Mouse (Mus musculus) heart, embryonic 16.5 days (tissue): ENCODE measurements around the gene Ablim1. TPM values are rescaled to one million over a fixed set of nuclear protein-coding genes. Genes with fewer than 3 reads are reported as not detected.

Experiments used
- ATAC-seq: fragments of 200-750 bp; cut with Nextera tagmentation; replicated peaks from 2 replicates; pipeline ENCODE4 v1.8.0; 2017; ENCODE audit warnings: moderate number of reproducible peaks; ENCODE audit not compliant: insufficient read depth, low FRiP score; ENCODE audit errors: extremely low read depth
- H3K27ac ChIP-seq: fragments of 300-500 bp; sonication (generic); 2 replicates; pipeline ENCODE4 v1.5.1; 2014; ENCODE audit warnings: mild to moderate bottlenecking, low read length, control low read depth, moderate library complexity
- H3K27me3 ChIP-seq: fragments of 300-500 bp; sonication (generic); 2 replicates; pipeline ENCODE4 v1.6.1; 2014; ENCODE audit warnings: low read length, mixed read lengths; ENCODE audit not compliant: control insufficient read depth, insufficient read depth
- H3K36me3 ChIP-seq: fragments of 300-500 bp; sonication (generic); 2 replicates; pipeline ENCODE4 v1.6.1; 2014; ENCODE audit not compliant: control insufficient read depth, insufficient read depth
- H3K4me1 ChIP-seq: fragments of 300-500 bp; sonication (generic); 2 replicates; pipeline ENCODE4 v1.6.1; 2014; ENCODE audit warnings: low read length, mixed read lengths; ENCODE audit not compliant: control insufficient read depth, insufficient read depth
- H3K4me2 ChIP-seq: fragments of 300-500 bp; sonication (generic); 2 replicates; pipeline ENCODE4 v1.6.1; 2014; ENCODE audit warnings: low read depth, mild to moderate bottlenecking, control low read depth, low read length
- H3K4me3 ChIP-seq: fragments of 300-500 bp; sonication (generic); 2 replicates; pipeline ENCODE4 v1.5.1; 2014; ENCODE audit warnings: mild to moderate bottlenecking, control low read depth, low read length
- H3K9ac ChIP-seq: fragments of 300-500 bp; sonication (generic); 2 replicates; pipeline ENCODE4 v1.6.1; 2014; ENCODE audit warnings: low read length, control low read depth
- H3K9me3 ChIP-seq: fragments of 300-500 bp; sonication (generic); replicated peaks from 2 replicates; pipeline ENCODE4 v1.6.1; 2016; ENCODE audit warnings: low read length; ENCODE audit not compliant: control insufficient read depth
- WGBS: fragments of 180-500 bp; shearing (Covaris S2); extraction: QIAGEN DNeasy Blood & Tissue Kit; methylation state at CpG from one replicate; pipeline ENCODE4 v1.1.7; 2014; 5-methylcytosine and 5-hydroxymethylcytosine counted together
- polyA plus RNA-seq: library from polyadenylated mRNA; unstranded; fragments of >200 nt; fragmentation: Nextera tagmentation; extraction: Ambion mirVana; gene quantifications from 2 replicates; pipeline ENCODE4 v1.2.1, GENCODE M21; 2015

The Ablim1 gene
- polyA plus RNA-seq, 1 experiment from 2014 or later: 72.6 TPM

- no peaks in the 10 kb centered on the region for H3K9me3 ChIP-seq
- peaks cover 5% of the 10 kb centered on the region for H3K36me3 ChIP-seq
- no peak for ATAC-seq
- no peak overlapping the region for H3K4me3 ChIP-seq
- WGBS: 85% methylated on average over 7 of the region's 7 CpGs
- H3K27ac ChIP-seq: no peak overlapping the region
- no peaks in the 10 kb centered on the region for H3K27me3 ChIP-seq
- no peaks in the 10 kb centered on the region for H3K4me1 ChIP-seq
- no peak overlapping the region for H3K9ac ChIP-seq
- H3K4me2 ChIP-seq: no peak overlapping the region
Measured at GRCm38 (mm10) chr19:57052016-57052415, 262.7 kb downstream of the Ablim1 start.

- Histone ChIP-seq H3K27me3 (no peaks in the 10 kb centered on the region), H3K27ac (no peak overlapping the region), H3K9me3 (no peaks in the 10 kb centered on the region), H3K4me1 (no peaks in the 10 kb centered on the region), H3K36me3 (peaks cover 14% of the 10 kb centered on the region), H3K4me3 (no peak overlapping the region), H3K9ac (no peak overlapping the region), H3K4me2 (no peak overlapping the region)
- WGBS: 83% methylated on average over 16 of the region's 16 CpGs
- ATAC-seq: no peak
Measured at GRCm38 (mm10) chr19:57049592-57050090, 265.1 kb downstream of the Ablim1 start.

GRCm38 (mm10) chr19:57047671-57048320 lies 266.9 kb downstream of the Ablim1 start:
- WGBS: 81% methylated on average over 9 of the region's 9 CpGs
- no peak overlapping the region for H3K27ac ChIP-seq
- no peaks in the 10 kb centered on the region for H3K27me3 ChIP-seq
- no peaks in the 10 kb centered on the region for H3K9me3 ChIP-seq
- no peak overlapping the region for H3K4me2 ChIP-seq
- H3K4me1 ChIP-seq: no peaks in the 10 kb centered on the region
- peaks cover 25% of the 10 kb centered on the region for H3K36me3 ChIP-seq
- no peak overlapping the region for H3K9ac ChIP-seq
- H3K4me3 ChIP-seq: no peak overlapping the region
- ATAC-seq: no peak

- 77% methylated on average over 6 of the region's 6 CpGs for whole genome bisulfite sequencing
- ATAC-seq: no peak
- H3K9ac ChIP-seq: no peak overlapping the region
- peaks cover 48% of the 10 kb centered on the region for H3K36me3 ChIP-seq
- no peaks in the 10 kb centered on the region for H3K27me3 ChIP-seq
- H3K4me3 ChIP-seq: no peak overlapping the region
- H3K4me1 ChIP-seq: no peaks in the 10 kb centered on the region
- H3K27ac ChIP-seq: no peak overlapping the region
- H3K9me3 ChIP-seq: no peaks in the 10 kb centered on the region
- no peak overlapping the region for H3K4me2 ChIP-seq
Measured at GRCm38 (mm10) chr19:57039258-57039657, 275.5 kb downstream of the Ablim1 start.

DNA sequence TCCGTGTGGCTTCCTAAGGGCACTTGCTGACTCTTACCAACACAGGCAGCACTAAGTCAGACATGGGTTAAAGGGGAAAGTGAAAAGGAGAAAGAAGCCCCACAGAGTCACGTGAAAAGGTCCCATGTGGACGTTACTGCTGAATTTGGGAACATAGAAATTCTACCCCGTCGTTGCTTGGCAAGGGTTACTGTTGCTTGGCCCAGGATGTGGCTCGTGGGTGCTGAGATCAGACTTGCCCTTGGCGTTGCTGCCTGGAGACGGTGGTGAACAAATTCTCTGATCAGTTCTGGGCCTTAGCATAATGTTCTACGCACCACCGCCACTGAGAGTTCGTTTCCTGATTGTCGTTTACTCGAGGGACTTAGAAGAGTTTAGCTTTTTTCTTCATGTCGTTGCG lies 277.9 kb downstream of the Ablim1 start:
- H3K27me3 ChIP-seq: no peaks in the 10 kb centered on the region
- no peak overlapping the region for H3K9ac ChIP-seq
- H3K4me2 ChIP-seq: no peak overlapping the region
- no peaks in the 10 kb centered on the region for H3K9me3 ChIP-seq
- no peaks in the 10 kb centered on the region for H3K4me1 ChIP-seq
- no peak overlapping the region for H3K4me3 ChIP-seq
- no peak for ATAC-seq
- H3K36me3 ChIP-seq: peaks cover 33% of the 10 kb centered on the region
- no peak overlapping the region for H3K27ac ChIP-seq
- WGBS: 84% methylated on average over 15 of the region's 15 CpGs

- 60% methylated on average over 4 of the region's 4 CpGs for WGBS
- Histone ChIP-seq H3K36me3 (peaks cover 4% of the 10 kb centered on the region; the same call in 1 of the 2 replicates), H3K9ac (no peak overlapping the region), H3K27ac (no peak overlapping the region), H3K4me3 (no peak overlapping the region), H3K9me3 (peaks cover 4% of the 10 kb centered on the region), H3K4me1 (0 out of 2 replicates have a peak, but pooled peaks cover 3% of the 10 kb centered on the region), H3K4me2 (no peak overlapping the region), H3K27me3 (no peaks in the 10 kb centered on the region)
- no peak for ATAC-seq
Measured at GRCm38 (mm10) chr19:57031582-57031981, 283.1 kb downstream of the Ablim1 start.

DNA sequence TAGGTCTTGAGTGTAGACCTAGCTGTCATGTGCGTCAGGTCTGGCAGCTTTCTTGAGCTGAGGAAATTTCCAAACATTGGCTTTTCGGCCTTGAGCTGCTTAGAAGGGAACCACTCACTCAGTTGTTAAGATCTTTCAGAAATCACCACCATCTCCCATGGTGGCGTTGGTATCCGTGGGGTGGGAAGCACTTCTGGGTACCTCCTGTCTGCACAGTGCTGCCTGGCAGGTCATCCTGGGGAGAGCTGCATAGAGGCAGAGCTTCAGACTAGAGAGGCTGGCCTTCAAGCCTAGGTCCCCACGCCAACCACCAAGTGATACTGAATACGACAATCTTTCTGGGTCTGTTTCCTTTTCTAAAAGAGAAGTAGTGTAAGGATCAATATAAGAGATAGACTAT lies 285.3 kb downstream of the Ablim1 start:
- no peaks in the 10 kb centered on the region for H3K27me3 ChIP-seq
- WGBS: 88% methylated on average over 6 of the region's 6 CpGs

DNA sequence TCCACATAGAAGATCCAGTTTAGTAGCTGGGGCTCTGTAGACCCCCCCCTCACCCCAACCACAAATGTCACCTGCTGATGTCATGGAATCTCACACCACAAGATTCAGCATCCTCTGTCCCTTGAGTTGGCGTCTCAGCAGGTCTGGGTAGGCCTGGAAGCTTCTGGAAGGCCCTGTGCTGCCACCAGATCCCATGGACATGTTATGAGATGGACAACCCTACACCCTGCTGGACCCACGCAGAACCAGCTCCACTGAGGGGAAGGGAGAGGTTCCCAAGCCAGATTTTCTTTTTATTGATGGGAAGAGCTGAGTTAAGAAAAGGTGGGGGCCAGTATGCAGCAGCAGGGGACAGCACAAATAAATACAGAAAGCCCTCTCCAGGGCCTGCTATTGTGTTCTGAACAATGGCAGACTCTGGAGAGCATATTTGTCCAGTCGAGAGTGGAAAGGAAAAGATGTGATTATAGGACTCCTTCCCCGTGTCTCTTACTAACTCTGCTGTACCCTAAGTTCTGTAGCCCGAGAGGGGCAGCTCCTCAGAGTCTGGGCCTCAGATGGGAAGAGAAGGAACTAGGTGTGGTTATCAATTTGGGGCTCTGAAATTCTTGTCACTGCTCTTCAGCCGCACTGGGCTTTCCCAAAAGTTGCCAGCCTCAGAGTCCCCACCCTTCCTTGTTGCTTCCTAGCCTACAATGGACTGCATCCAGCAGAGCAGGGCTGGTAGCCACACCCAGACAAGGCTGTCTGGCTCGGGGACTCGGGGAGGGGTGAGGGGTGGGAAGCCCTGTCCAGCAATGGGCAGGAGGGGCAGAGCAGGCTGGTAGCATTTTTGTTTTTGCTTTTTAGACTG lies 286.2 kb downstream of the Ablim1 start:
- 0 out of 2 replicates have a peak, but pooled peaks cover 3% of the 10 kb centered on the region for H3K4me1 ChIP-seq
- H3K9me3 ChIP-seq: peaks cover 6% of the 10 kb centered on the region
- H3K9ac ChIP-seq: no peak overlapping the region
- H3K27ac ChIP-seq: no peak overlapping the region
- H3K27me3 ChIP-seq: no peaks in the 10 kb centered on the region
- no peak overlapping the region for H3K4me3 ChIP-seq
- H3K36me3 ChIP-seq: no peaks in the 10 kb centered on the region
- ATAC-seq: peak; percentile 66
- WGBS: 50% methylated on average over 8 of the region's 8 CpGs
- no peak overlapping the region for H3K4me2 ChIP-seq

More for the DNA sequence above, 285.3 kb downstream of the Ablim1 start:
- H3K4me1 ChIP-seq: 0 out of 2 replicates have a peak, but pooled peaks cover 3% of the 10 kb centered on the region
- H3K9me3 ChIP-seq: peaks cover 6% of the 10 kb centered on the region
- ATAC-seq: no peak
- no peak overlapping the region for H3K4me3 ChIP-seq
- no peak overlapping the region for H3K9ac ChIP-seq
- no peaks in the 10 kb centered on the region for H3K36me3 ChIP-seq
- no peak overlapping the region for H3K27ac ChIP-seq
- no peak overlapping the region for H3K4me2 ChIP-seq

GRCm38 (mm10) chr19:57026501-57026900 lies 288.2 kb downstream of the Ablim1 start:
- H3K27ac ChIP-seq: no peak overlapping the region

More at GRCm38 (mm10) chr19:57026501-57026900, 288.2 kb downstream of the Ablim1 start:
- ATAC-seq: no peak
- Histone ChIP-seq H3K9me3 (peaks cover 6% of the 10 kb centered on the region), H3K27me3 (no peaks in the 10 kb centered on the region), H3K4me2 (no peak overlapping the region), H3K9ac (no peak overlapping the region), H3K4me3 (no peak overlapping the region), H3K4me1 (0 out of 2 replicates have a peak, but pooled peaks cover 3% of the 10 kb centered on the region), H3K36me3 (no peaks in the 10 kb centered on the region)
- 55% methylated on average over 4 of the region's 4 CpGs for WGBS
